Mouse (Mus musculus) MEL-GATA-1-ER (cell line): ENCODE results near the gene Rfxank.

Experiments used
- DNase-seq: peaks from one replicate; pipeline ENCODE4 v3.0.0-alpha.2; 2012; ENCODE audit warnings: low read depth; ENCODE audit errors: extremely low read depth

Rfxank gene

DNA sequence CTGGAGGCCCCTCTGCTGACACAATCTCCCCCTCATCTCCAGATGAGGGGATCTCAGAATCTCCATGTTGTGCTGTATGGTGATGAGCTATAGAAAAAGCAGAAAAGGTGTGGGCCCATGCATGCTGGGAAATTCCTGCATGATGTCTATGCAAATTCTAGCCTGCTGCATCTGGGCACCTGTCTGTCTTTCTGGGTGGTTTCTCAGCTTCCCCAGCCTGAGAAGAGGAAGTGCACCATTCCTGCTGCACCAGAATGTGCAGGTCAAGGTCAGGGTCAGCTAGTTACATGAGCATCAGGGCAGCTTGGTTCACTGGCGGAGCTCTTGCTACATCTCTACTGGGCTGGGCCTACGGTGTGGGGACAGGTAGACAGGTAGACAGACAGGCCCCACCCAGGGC, 28.5 kb downstream of the Rfxank start:
- DNase-seq = no peak

DNA sequence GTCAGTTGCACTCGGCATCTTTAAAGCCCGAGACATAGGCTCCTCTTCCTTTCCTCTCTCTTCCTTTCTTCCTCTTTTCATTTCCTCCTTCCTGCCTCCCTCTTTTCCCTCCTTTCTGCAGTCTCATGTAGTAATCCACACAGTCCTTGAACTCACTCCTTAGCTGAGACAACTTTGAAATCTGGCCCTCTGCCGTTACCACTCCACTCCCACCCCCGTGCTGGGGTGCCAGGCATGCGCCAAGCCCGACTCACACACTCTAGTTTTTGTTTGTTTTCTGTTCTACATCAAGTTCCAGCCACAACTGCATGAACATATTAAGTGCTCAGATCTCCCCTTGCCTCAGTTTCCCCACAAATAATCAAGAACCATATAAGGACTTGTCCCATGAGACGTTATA, 34.0 kb downstream of the Rfxank start:
- DNase-seq = no peak

DNA sequence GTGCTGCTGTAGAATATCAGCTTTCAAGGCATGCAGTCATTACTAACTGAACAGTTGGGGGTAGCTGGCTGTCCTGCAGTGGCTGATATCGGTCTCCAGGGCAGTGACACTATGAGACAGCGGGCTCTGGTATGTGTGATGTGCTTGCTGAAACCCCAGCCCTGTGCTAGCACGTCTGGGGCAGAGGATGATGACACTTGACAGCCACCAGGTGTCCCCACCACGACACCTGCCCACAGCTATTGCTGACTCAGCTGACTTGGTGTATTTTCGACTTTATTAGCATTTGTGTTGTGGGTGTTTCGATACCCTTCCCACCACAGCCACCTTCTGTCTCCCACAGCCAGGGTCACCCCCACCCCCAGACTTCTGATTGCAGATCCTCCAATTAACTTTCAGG, 34.4 kb downstream of the Rfxank start:
- DNase-seq = no peak

DNA sequence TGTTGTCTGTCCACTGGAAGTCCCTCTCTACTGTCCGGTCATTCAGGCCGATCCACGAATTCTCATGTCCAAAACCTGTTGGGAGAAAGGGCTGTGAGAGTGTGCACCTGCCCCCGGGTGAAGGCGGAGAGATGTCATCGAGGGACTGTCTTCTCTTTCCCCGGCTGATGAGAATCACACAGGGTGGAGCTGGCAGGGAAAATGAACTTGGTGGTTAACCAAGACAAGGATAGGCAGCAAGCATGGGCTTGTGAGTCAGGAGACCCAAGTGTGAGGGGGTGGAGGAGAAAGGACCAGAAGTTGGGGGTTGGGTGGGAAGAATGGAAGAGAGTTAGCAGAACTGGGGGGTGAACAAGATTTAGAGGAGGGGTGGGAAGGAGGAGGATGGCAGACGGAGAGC, 38.7 kb downstream of the Rfxank start:
- DNase-seq = no peak

DNA sequence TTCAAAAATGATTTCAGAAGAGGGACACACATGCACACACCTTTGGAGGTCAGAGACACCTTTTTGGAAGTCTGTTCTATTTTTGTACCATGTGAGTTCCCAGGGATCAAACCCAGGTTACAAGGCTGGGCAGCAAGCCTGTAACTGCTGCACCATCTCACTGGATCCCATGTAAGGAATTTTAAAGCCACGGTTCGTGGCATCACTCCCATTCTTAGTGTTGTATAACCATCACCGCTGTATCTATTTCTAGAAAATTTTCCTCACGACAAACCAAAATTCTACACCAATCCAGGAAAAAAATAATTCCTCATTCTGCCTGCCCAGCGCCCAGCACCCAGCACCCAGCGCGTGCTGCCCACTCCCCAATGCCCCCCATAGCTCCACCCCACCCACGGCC, 39.7 kb downstream of the Rfxank start:
- DNase-seq = no peak

DNA sequence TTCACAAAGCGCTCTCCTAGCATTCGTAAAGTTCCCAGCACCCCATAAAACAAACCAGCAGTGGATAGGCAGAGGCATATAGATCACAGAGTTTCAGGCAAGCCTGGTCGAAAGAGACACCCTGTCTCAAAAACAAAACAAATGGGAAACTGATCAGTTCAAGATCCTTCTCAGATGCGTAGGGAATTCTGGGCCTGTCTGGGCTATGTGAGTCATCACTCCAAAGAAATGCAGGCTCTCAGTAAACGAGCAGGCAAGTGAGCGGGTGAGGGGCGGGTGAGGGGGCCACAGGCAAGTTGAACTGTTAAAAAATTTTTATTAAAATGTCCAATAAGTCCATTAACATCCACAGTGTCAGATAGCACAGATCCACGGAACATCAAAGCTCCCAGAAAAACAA, 46.2 kb downstream of the Rfxank start:
- no peak for DNase-seq

DNA sequence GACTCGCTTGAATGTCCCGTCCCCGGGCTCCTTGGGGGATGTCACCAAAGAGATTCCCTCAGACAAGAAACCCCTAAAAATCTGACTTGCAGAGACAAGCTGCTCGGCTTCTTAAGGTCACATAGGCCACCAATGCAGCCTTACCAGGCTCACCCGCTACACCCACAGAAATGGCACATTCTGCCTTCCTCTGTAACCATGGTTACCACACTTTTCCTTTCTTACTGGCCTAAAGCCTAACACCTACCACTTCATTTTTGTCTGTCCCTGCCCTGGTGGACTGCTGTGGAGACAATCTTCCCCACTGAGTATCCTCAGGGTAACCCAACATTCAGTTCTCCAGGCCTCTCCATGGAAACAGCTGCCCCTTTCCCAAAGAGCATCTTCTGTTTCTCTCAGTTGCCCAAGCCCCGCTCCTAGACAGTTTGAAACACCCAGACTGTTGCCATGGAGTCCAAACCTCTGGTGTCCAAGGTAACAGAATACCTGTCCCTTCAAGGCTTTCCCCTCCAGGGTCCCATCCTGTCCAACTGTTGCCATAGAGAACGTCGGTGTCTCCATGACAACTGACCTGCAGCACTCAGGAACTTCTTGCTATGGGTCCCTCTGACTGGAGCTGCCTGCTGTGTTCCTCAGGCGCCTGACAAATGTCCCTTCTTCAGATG, 49.5 kb downstream of the Rfxank start:
- no peak for DNase-seq

DNA sequence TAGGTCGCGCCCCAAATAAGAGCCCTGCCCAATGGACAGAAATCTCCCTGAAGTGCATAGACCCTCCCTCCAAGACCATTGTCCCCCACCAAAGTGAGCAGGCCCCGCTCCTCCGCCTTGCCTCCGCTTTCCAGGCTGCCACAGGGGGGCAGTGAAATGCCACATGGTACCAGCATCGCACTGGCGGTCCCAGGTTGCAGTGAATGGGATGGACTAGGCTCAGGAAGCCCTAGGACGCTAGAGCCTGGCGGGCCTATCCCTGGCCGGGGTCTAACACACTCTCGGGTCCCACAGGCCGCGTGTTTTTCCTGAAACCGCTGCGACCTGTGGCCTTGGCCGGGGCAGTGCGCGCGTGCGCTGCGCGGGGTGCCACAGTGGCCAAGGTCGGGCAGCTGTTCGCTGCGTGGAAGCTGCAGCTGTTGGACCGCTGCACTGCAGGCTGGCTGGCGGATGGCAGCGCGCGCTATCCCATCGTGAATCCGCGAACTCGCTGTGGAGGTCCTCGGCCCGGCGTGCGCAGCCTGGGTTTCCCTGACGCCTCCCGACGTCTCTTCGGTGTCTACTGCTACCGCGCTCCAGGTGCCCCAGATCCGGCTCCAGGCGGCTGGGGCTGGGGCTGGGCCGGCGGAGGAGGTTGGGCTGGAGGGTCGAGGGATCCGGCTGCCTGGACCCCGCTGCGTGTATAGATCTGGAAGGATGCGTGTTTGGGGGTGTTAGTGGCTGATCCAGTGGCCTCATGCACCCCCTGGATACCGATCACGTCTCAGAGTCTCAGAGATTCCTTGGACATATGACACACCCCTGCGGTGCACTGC, 50.9 kb downstream of the Rfxank start:
- no peak for DNase-seq

DNA sequence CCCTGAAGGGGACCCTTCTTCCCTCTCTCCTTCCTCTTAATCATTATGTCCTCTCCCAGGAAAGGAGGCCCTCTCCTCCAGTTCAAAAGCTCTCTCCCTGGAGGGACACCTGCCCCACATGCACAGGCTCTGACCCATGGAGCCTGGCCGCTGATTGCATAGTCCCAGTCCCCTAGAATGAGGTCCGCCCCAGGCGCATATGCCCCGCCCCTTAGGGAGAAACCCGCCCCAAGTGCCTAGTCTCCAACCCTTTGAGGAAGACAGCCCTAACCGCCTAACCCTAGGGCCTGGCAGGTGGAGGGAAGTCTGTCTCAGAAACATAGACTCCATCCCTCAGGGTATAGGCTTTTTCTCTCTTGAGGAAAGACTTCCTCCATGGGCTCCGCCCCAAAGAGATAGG, 51.7 kb downstream of the Rfxank start:
- no peak for DNase-seq

DNA sequence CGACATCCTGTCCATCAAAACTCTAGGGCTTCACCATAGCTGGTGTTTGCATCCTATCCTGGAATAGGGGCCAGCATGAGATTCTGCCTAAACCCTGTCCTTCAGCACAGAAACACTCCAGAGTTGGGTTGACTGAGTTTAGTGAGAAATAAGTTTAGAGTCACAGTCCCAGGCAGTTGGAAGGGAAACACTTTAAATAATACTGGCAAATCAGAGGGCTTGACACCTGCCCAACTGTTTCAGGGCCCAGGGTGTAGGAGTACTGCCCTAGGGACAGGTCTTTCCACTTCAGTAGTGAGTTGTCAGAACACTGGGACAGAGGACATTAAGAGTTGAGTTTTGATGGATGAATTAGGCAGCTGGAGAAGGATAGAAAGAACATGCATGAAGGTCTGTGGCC, 52.8 kb downstream of the Rfxank start:
- no peak for DNase-seq

DNA sequence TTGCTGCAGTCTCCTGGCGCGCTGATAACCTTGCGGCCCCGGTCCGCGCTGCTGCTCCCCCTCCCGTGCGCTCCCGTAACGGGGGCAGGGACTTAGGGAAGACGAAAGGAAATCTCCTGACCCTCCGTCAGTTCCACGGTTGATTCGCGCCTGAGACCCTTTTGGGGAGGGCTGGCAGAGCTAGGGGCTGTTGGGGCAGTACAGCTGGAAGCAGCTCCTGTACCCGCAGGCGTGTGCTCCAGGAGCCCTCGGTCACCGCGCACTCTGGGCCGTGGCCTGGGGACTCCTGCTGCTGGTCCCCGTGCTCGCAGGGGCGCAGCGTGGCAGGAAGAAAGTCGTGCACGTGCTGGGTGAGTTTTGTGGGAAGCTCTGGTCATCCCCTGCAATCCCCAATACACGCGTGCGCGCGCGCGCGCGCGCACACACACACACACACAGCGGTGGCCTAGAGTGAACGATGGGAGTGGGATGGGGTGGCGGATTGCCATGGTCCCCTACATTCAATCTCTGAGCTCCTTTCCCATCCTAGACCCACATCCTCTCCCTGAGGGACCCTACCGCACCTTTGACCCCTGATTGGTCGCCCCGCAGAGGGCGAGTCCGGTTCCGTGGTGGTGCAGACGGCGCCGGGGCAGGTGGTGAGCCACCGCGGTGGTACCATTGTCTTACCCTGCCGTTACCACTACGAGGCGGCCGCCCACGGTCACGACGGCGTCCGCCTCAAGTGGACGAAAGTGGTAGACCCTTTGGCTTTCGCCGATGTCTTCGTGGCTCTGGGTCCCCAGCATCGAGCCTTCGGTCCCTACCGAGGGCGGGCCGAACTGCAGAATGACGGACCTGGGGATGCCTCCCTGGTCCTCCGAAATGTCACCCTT, 54.5 kb downstream of the Rfxank start:
- no peak for DNase-seq

DNA sequence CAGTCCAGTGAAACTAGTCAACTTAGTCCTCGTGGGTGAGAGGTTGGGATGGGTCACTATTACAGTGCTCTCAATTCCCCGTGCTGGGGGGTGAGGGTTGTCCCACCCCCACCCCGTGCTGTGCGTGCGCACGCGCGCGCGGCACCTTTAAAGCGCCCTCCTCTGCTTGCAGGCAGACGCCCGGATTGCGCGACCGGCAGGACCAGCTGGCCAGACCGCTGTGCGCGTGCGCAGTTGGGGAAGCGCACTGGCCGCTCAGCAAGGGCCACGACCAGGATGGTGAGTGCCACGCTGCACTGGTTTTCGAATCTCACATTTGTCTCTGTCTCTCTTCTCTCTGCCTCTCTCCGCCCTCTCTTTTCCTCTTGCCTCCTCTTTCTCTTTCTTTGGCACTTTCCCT, 55.7 kb downstream of the Rfxank start, which contains the start of gene Hapln4:
Gene Hapln4 (plus strand): TSS at position 173 of the 400 bp plus-strand sequence.
- no peak for DNase-seq

DNA sequence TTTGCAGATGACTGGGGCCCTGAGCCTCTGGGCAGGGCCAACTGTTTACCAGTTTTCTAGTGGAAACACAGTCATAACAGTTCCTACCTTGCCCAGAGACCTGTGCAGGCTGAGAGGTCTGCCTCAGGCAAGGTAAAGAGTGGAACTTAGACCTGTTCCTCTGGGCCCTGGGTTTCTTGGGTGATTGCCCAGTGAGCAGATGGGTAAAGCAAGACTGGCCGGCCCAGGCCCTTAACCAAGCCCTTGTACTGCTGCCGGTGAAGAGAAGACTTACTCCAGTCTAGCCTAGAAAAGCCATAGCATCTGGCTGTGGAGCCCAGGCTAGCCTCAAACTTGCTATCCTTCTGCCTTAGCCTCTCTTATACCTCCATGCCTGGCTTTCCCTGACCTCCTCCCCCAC, 57.0 kb downstream of the Rfxank start:
- no peak for DNase-seq
